Mouse (Mus musculus) liver, embryonic 14.5 days (tissue): ENCODE measurements around the gene 5031439G07Rik. TPM values are rescaled to one million over a fixed set of nuclear protein-coding genes. Genes with fewer than 3 reads are reported as not detected.

Source experiments
- microRNA-seq: library from miRNA; unstranded; fragments of <30 nt; microRNA quantifications from one replicate; pipeline ENCODE4, GENCODE M21; 2016
- polyA plus RNA-seq, 2 experiments: library from polyadenylated mRNA; depleted of rRNA in 1 of 2; stranded (reverse) in 1 of 2; unstranded in 1 of 2; fragments of >200 nt; fragmentation: Nextera tagmentation in 1 of 2; extraction: Ambion mirVana in 1 of 2; gene quantifications; 2 replicates each; pipeline versions ENCODE4 v1.2.1 to v1.2.3; 2012 to 2014

5031439G07Rik gene
- polyA plus RNA-seq, 2 experiments, result 1.4 to 1.8 TPM

Small RNA genes lying within 50 kb of the gene (microRNA-seq; reads per million reads assigned to microRNA genes)
- gene Mir1249, result 13.1 reads per million, percentile 25 among the genes with 10 or more reads in this experiment

Other genes starting within 250 kb of the 5031439G07Rik start
- 0.35 and 0.69 TPM in 2 replicates for gene Phf21b, start 132.5 kb downstream of the 5031439G07Rik start, polyA plus RNA-seq (2012; rRNA removed)
- not detected in 2 replicates for gene Phf21b, start 132.5 kb downstream of the 5031439G07Rik start, polyA plus RNA-seq (2014; fragmentation: Nextera tagmentation; extraction: Ambion mirVana)
- gene Gm29666, start 68.5 kb downstream of the 5031439G07Rik start, polyA plus RNA-seq (2012; rRNA removed), result 0.29 and 0.47 TPM in 2 replicates
- gene Gm29666, start 68.5 kb downstream of the 5031439G07Rik start, polyA plus RNA-seq (2014; fragmentation: Nextera tagmentation; extraction: Ambion mirVana), result 0.16 and 0.17 TPM in 2 replicates
- 7.1 and 11.8 TPM in 2 replicates for gene Nup50, start 65.1 kb downstream of the 5031439G07Rik start, polyA plus RNA-seq (2012; rRNA removed)
- 22.7 and 23.7 TPM in 2 replicates for gene Nup50, start 65.1 kb downstream of the 5031439G07Rik start, polyA plus RNA-seq (2014; fragmentation: Nextera tagmentation; extraction: Ambion mirVana)
- gene Upk3a, start 28.6 kb upstream of the 5031439G07Rik start, polyA plus RNA-seq (2012; rRNA removed), result 0.04 TPM in 1 of 2 replicates, not detected in the other
- gene Upk3a, start 28.6 kb upstream of the 5031439G07Rik start, polyA plus RNA-seq (2014; fragmentation: Nextera tagmentation; extraction: Ambion mirVana), result 0.13 TPM in 1 of 2 replicates, not detected in the other
- gene Fam118a, start 40.4 kb upstream of the 5031439G07Rik start, polyA plus RNA-seq (2012; rRNA removed), result 1.6 and 2.8 TPM in 2 replicates
- 5.0 and 5.9 TPM in 2 replicates for gene Fam118a, start 40.4 kb upstream of the 5031439G07Rik start, polyA plus RNA-seq (2014; fragmentation: Nextera tagmentation; extraction: Ambion mirVana)
- gene Smc1b, start 143.4 kb upstream of the 5031439G07Rik start, polyA plus RNA-seq (2012; rRNA removed), result 0.04 and 0.25 TPM in 2 replicates
- 0.25 and 0.43 TPM in 2 replicates for gene Smc1b, start 143.4 kb upstream of the 5031439G07Rik start, polyA plus RNA-seq (2014; fragmentation: Nextera tagmentation; extraction: Ambion mirVana)
- gene Ribc2, start 143.5 kb upstream of the 5031439G07Rik start, polyA plus RNA-seq (2012; rRNA removed), result not detected in 2 replicates
- gene Ribc2, start 143.5 kb upstream of the 5031439G07Rik start, polyA plus RNA-seq (2014; fragmentation: Nextera tagmentation; extraction: Ambion mirVana), result not detected in 2 replicates
- 5.2 and 5.4 TPM in 2 replicates for gene Fbln1, start 217.4 kb upstream of the 5031439G07Rik start, polyA plus RNA-seq (2012; rRNA removed)
- 4.9 and 6.0 TPM in 2 replicates for gene Fbln1, start 217.4 kb upstream of the 5031439G07Rik start, polyA plus RNA-seq (2014; fragmentation: Nextera tagmentation; extraction: Ambion mirVana)